Mouse (Mus musculus) CH12.LX (cell line): ENCODE results near the gene Pbp2. TPM values are rescaled to one million over a fixed set of nuclear protein-coding genes. Genes with fewer than 3 reads are reported as not detected.
A peak's percentile ranks its signal among the peaks of the same experiment; 100 is the strongest.

Experiments
- DNase-seq: peaks from one replicate; pipeline ENCODE4 v3.0.0-alpha.2; 2013; ENCODE audit errors: extremely low read depth
- H3K27ac ChIP-seq: 2 replicates; pipeline ENCODE4 v1.5.1; 2012; ENCODE audit warnings: low read depth, mild to moderate bottlenecking, control low read depth, moderate library complexity; ENCODE audit not compliant: insufficient read depth
- H3K27me3 ChIP-seq: replicated peaks from 2 replicates; pipeline ENCODE3; 2012; ENCODE audit warnings: inconsistent platforms
- H3K36me3 ChIP-seq, 2 experiments: replicated peaks in 1 of 2; 2 replicates each; pipeline versions ENCODE3 to v1.6.1; 2012; ENCODE audit warnings: inconsistent platforms in 1 of 2, low read length in 1 of 2, mild to moderate bottlenecking in 1 of 2, mixed read lengths in 1 of 2, moderate library complexity in 1 of 2; ENCODE audit not compliant: control insufficient read depth in 1 of 2, insufficient read depth in 1 of 2
- H3K4me1 ChIP-seq, 2 experiments: 2 replicates each; pipeline ENCODE4 v1.6.1; 2012; ENCODE audit warnings: inconsistent platforms in 1 of 2, moderate library complexity in 1 of 2; ENCODE audit not compliant: insufficient read depth in 2 of 2, control insufficient read depth in 1 of 2
- H3K4me2 ChIP-seq: 2 replicates; pipeline ENCODE4 v1.6.1; 2012; ENCODE audit warnings: low read depth, mild to moderate bottlenecking, control low read depth; ENCODE audit not compliant: poor library complexity, insufficient read depth, severe bottlenecking
- H3K4me3 ChIP-seq, 3 experiments: fragments of 150-350 bp in 1 of 3; sonication (generic) in 1 of 3; replicated peaks in 1 of 3; 2 replicates each; pipeline versions ENCODE3 to v1.5.1; 2011 to 2012; ENCODE audit warnings: low read depth in 2 of 3, low read length in 2 of 3, mild to moderate bottlenecking in 2 of 3, moderate library complexity in 2 of 3, control low read depth in 1 of 3, improper control_type of control experiment in 1 of 3, inconsistent platforms in 1 of 3, mixed read lengths in 1 of 3; ENCODE audit not compliant: poor library complexity in 1 of 3
- H3K79me2 ChIP-seq: replicated peaks from 2 replicates; pipeline ENCODE4 v1.6.1; 2012; ENCODE audit warnings: mild to moderate bottlenecking, moderate library complexity; ENCODE audit not compliant: control insufficient read depth, poor library complexity, insufficient read depth, severe bottlenecking; ENCODE audit errors: extremely low read depth
- H3K9ac ChIP-seq: 2 replicates; pipeline ENCODE4 v1.6.1; 2012; ENCODE audit warnings: low read depth, mild to moderate bottlenecking, control low read depth, moderate library complexity; ENCODE audit not compliant: insufficient read depth
- H3K9me3 ChIP-seq: replicated peaks from 2 replicates; pipeline ENCODE3; 2012; ENCODE audit warnings: low read length, inconsistent platforms, mixed read lengths
- BHLHE40 ChIP-seq: IDR thresholded peaks from 2 replicates; pipeline ENCODE4 v1.6.1; 2011; ENCODE audit warnings: mild to moderate bottlenecking, low read depth, low read length, improper control_type of control experiment
- CHD2 ChIP-seq: IDR thresholded peaks from 2 replicates; pipeline ENCODE4 v1.6.1; 2011; ENCODE audit warnings: low read length, improper control_type of control experiment
- ELF1 ChIP-seq: IDR thresholded peaks from 2 replicates; pipeline ENCODE4 v1.6.1; 2014; ENCODE audit warnings: low read depth, mild to moderate bottlenecking, inconsistent platforms, low read length, improper control_type of control experiment
- ETS1 ChIP-seq: conservative IDR thresholded peaks from 2 replicates; pipeline ENCODE4 v1.6.1; 2012; ENCODE audit warnings: low read depth, mild to moderate bottlenecking, inconsistent platforms, low read length, improper control_type of control experiment, moderate library complexity
- IRF4 ChIP-seq: IDR thresholded peaks from 2 replicates; pipeline ENCODE4 v1.6.1; 2014; ENCODE audit warnings: low read depth, mild to moderate bottlenecking, inconsistent platforms, low read length, improper control_type of control experiment
- JUN ChIP-seq: IDR thresholded peaks from 2 replicates; pipeline ENCODE4 v1.6.1; 2011; ENCODE audit warnings: low read depth, mild to moderate bottlenecking, low read length, improper control_type of control experiment, moderate library complexity; ENCODE audit not compliant: insufficient read depth
- MAFK ChIP-seq: IDR thresholded peaks from 2 replicates; pipeline ENCODE4 v1.6.1; 2011; ENCODE audit warnings: low read length, improper control_type of control experiment; ENCODE audit not compliant: insufficient replicate concordance
- MAX ChIP-seq: IDR thresholded peaks from 2 replicates; pipeline ENCODE4 v1.6.1; 2011; ENCODE audit warnings: low read length, improper control_type of control experiment
- MAZ ChIP-seq: IDR thresholded peaks from 2 replicates; pipeline ENCODE4 v1.6.1; 2012; ENCODE audit warnings: low read depth, mild to moderate bottlenecking, inconsistent platforms, low read length, improper control_type of control experiment, moderate library complexity
- MXI1 ChIP-seq: IDR thresholded peaks from 2 replicates; pipeline ENCODE4 v1.6.1; 2011; ENCODE audit warnings: mild to moderate bottlenecking, low read depth, low read length, improper control_type of control experiment
- MYC ChIP-seq: IDR thresholded peaks from 2 replicates; pipeline ENCODE4 v1.6.1; 2011; ENCODE audit warnings: low read depth, mild to moderate bottlenecking, improper control_type of control experiment, low read length
- NELFE ChIP-seq: IDR thresholded peaks from 2 replicates; pipeline ENCODE4 v1.6.1; 2011; ENCODE audit warnings: low read depth, low read length, improper control_type of control experiment
- NRF1 ChIP-seq: IDR thresholded peaks from 2 replicates; pipeline ENCODE4 v1.6.1; 2014; ENCODE audit warnings: low read depth, mild to moderate bottlenecking, inconsistent platforms, low read length, improper control_type of control experiment, moderate library complexity
- POLR2A ChIP-seq: IDR thresholded peaks from 2 replicates; pipeline ENCODE4 v1.6.1; 2011; ENCODE audit warnings: low read depth, mild to moderate bottlenecking, improper control_type of control experiment, low read length
- RCOR1 ChIP-seq: conservative IDR thresholded peaks from 2 replicates; pipeline ENCODE4 v1.6.1; 2012; ENCODE audit warnings: low read depth, mild to moderate bottlenecking, inconsistent platforms, low read length, improper control_type of control experiment
- SMC3 ChIP-seq: IDR thresholded peaks from 2 replicates; pipeline ENCODE4 v1.6.1; 2011; ENCODE audit warnings: low read depth, low read length, improper control_type of control experiment
- UBTF ChIP-seq: IDR thresholded peaks from 2 replicates; pipeline ENCODE4 v1.6.1; 2012; ENCODE audit warnings: low read depth, mild to moderate bottlenecking, inconsistent platforms, low read length, improper control_type of control experiment, moderate library complexity
- USF1 ChIP-seq: IDR thresholded peaks from 2 replicates; pipeline ENCODE4 v1.6.1; 2014; ENCODE audit warnings: low read depth, mild to moderate bottlenecking, inconsistent platforms, low read length, improper control_type of control experiment
- USF2 ChIP-seq: conservative IDR thresholded peaks from 2 replicates; pipeline ENCODE4 v1.6.1; 2011; ENCODE audit warnings: low read depth, low read length, improper control_type of control experiment
- ZC3H11A ChIP-seq: IDR thresholded peaks from 2 replicates; pipeline ENCODE4 v1.6.1; 2012; ENCODE audit warnings: low read depth, mild to moderate bottlenecking, inconsistent platforms, low read length, improper control_type of control experiment
- ZMIZ1 ChIP-seq: IDR thresholded peaks from 2 replicates; pipeline ENCODE4 v1.6.1; 2012; ENCODE audit warnings: low read depth, mild to moderate bottlenecking, inconsistent platforms, low read length, improper control_type of control experiment
- dilution Hi-C: fragments of 300-500 bp; cut with MboI; formaldehyde crosslinking; loops from 2 replicates; pipeline ENCODE4 v1.14.3; 2020; ENCODE audit warnings: low sequenced_read_pairs; ENCODE audit not compliant: extremely low pct_unique_long_range_greater_than_20kb, extremely low pct_ligation_motif_present
- in situ Hi-C: fragments of 300-500 bp; cut with MboI; formaldehyde crosslinking; loops from 3 replicates; pipeline ENCODE4 v1.14.3; 2019; ENCODE audit warnings: low sequenced_read_pairs, low pct_ligation_motif_present, low pct_unique_long_range_greater_than_20kb, mixed read lengths
- polyA plus RNA-seq: library from polyadenylated mRNA; unstranded; fragments of >175 nt; gene quantifications from 2 replicates; pipeline ENCODE4 v1.2.1, GENCODE M21; 2012; ENCODE audit warnings: low read depth; ENCODE audit not compliant: insufficient read length
- total RNA-seq, 2 experiments: library from RNA; depleted of rRNA; stranded (reverse); fragments of 300-350 nt in 1 of 2; fragments of >200 nt in 1 of 2; gene quantifications; 2 replicates each; pipeline ENCODE4 v1.2.3; 2012 to 2014

Pbp2 gene
- total and polyA plus RNA-seq, 3 experiments, result not detected

- H3K79me2 ChIP-seq, result no peaks in the 10 kb centered on the region
- TF ChIP-seq MAFK, result no peak
- no peak for TF ChIP-seq MXI1
- TF ChIP-seq BHLHE40, result no peak
- TF ChIP-seq JUN, result no peak
- no peak for TF ChIP-seq NRF1
- no peak for TF ChIP-seq UBTF
- no peak for TF ChIP-seq CHD2
- no peak for TF ChIP-seq ELF1
- TF ChIP-seq ZMIZ1, result no peak
- TF ChIP-seq ZC3H11A, result no peak
- TF ChIP-seq POLR2A, result no peak
- no peak for TF ChIP-seq USF2
- no peak for TF ChIP-seq MAX
- no peak for TF ChIP-seq IRF4
- no peak for TF ChIP-seq USF1
- no peak for TF ChIP-seq SMC3
- no peak for TF ChIP-seq MYC
- TF ChIP-seq, all 38 proteins: peak for 0
- no peaks in the 10 kb centered on the region for H3K36me3 ChIP-seq
- no peak overlapping the region for H3K27ac ChIP-seq
- H3K9me3 ChIP-seq, result peaks cover 5% of the 10 kb centered on the region
- peak; percentile 2 for DNase-seq
- dilution Hi-C loops, result no loop called here
- no peak overlapping the region for H3K4me2 ChIP-seq
- H3K4me1 ChIP-seq, result peaks cover 0 to 4% of the 10 kb centered on the region in 2 experiments; a peak in 1 of 4 replicates
- H3K27me3 ChIP-seq, result no peaks in the 10 kb centered on the region
- no peak overlapping the region for H3K9ac ChIP-seq
- H3K4me3 ChIP-seq, result no peak overlapping the region
- in situ Hi-C loops, result no loop called here
Observed at GRCm38 (mm10) chr6:135267221-135267620, 43.0 kb downstream of the Pbp2 start.

DNA sequence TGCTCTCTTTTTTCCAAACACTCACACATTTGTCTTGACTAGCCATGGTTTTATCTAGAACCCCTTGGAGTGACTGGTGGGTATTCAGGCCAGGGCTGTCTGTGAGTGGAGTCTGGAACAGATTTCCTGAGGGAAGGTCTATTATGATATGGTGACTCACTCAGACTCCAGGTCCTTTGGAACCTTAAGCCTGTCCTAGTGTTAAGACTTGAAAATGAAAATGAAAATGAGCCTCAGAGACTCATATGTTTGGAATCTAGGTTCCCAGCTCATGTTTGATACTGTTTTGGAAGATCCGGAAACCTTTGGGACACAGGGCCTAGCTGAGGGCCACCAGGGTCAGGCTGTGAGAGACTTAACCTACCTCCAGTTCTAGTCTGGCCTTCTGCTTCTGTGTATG, 44.1 kb downstream of the Pbp2 start:
- DNase-seq, result no peak
- no peak overlapping the region for H3K9ac ChIP-seq
- no peak for TF ChIP-seq MAZ
- TF ChIP-seq NRF1, result no peak
- no peak for TF ChIP-seq NELFE
- no peak for TF ChIP-seq ELF1
- no peak for TF ChIP-seq IRF4
- TF ChIP-seq JUN, result no peak
- TF ChIP-seq RCOR1, result no peak
- TF ChIP-seq ETS1, result no peak
- dilution Hi-C loops (no loop called here), in situ Hi-C loops (no loop called here)
- peaks cover 5% of the 10 kb centered on the region for H3K9me3 ChIP-seq
- no peak overlapping the region for H3K4me3 ChIP-seq
- no peaks in the 10 kb centered on the region for H3K36me3 ChIP-seq
- H3K79me2 ChIP-seq, result no peaks in the 10 kb centered on the region
- H3K27ac ChIP-seq, result no peak overlapping the region
- no peaks in the 10 kb centered on the region for H3K27me3 ChIP-seq
- no peaks in the 10 kb centered on the region for H3K4me1 ChIP-seq
- H3K4me2 ChIP-seq, result no peak overlapping the region
